Comparison of ENCODE assay signal across 8 mouse cellular contexts in the genomic region with DNA sequence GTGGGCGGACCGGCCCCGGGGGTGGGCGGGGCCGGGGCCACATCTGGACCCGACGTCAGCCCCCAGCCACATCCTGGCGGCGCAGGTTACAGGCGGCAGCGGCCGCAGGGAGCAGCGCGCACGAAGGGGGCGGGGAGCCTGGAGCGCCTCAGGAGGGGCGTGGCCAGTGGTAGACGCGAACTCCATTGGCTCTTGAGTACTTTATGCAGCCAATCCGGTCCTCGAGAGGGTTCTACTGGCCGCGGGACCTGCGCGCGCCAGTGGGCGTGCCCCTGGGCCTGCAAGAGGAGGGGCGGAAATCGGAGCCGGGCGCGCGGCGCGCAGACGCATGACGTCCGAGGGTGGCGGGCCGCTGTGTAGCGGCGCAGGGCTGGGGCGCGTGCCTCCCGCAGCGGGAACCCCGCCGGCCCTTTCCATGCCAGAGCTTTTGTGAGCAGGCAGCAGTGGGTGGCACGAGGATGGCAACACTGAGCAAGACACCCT. TPM values are rescaled to one million over a fixed set of nuclear protein-coding genes. Genes with fewer than 3 reads are reported as not detected.
DNase-seq lines count a peak whose midpoint lies in the region; ATAC-seq and TF ChIP-seq lines count a peak whose summit lies in the region.

A gene (minus strand): TSS at position 2 of the 483 bp plus-strand sequence.

- ATAC-seq in frontal cortex, adult (ENCODE audit: low TSS enrichment), result peak; percentile 82
- peak; percentile 80 for ATAC-seq in lung, postnatal 0 days

- H3K27ac ChIP-seq in hindbrain, embryonic 10.5 days, result peak within 1 kb of the TSS; percentile 99
- H3K27ac ChIP-seq in lung, postnatal 0 days (ENCODE audit: low read length), result peak within 1 kb of the TSS; percentile 100

- no peaks in the 10 kb centered on the region for H3K9me3 ChIP-seq in hindbrain, embryonic 10.5 days
- no peaks in the 10 kb centered on the region for H3K9me3 ChIP-seq in lung, postnatal 0 days (ENCODE audit: low read length)

- peaks cover 40% of the 10 kb centered on the region for H3K4me1 ChIP-seq in hindbrain, embryonic 10.5 days (replicated peaks)
- H3K4me1 ChIP-seq in lung, postnatal 0 days (ENCODE audit: insufficient read depth, low read depth, low read length), result peaks cover 9% of the 10 kb centered on the region; the same call in 1 of the 2 replicates

- peak within 1 kb of the TSS; percentile 100 for H3K9ac ChIP-seq in lung, postnatal 0 days (replicated peaks; ENCODE audit: low read depth)

- peak within 1 kb of the TSS; percentile 97 for H3K4me3 ChIP-seq in hindbrain, embryonic 10.5 days
- peak within 1 kb of the TSS; percentile 99 for H3K4me3 ChIP-seq in lung, postnatal 0 days (ENCODE audit: low read depth, low read length)

- H3K36me3 ChIP-seq in hindbrain, embryonic 10.5 days, result no peaks in the 10 kb centered on the region
- no peaks in the 10 kb centered on the region for H3K36me3 ChIP-seq in lung, postnatal 0 days (ENCODE audit: insufficient read depth, low read length)

- H3K27me3 ChIP-seq in hindbrain, embryonic 10.5 days (ENCODE audit: insufficient read depth, poor library complexity, severe bottlenecking), result peaks cover 21% of the 10 kb centered on the region; the same call in 1 of the 2 replicates
- no peaks in the 10 kb centered on the region for H3K27me3 ChIP-seq in lung, postnatal 0 days (replicated peaks; ENCODE audit: insufficient read depth, low read length)

- TF ChIP-seq EP300 in lung, postnatal 0 days (IDR thresholded peaks at IDR 0.05), result no peak

- DNase-seq in MEL-GATA-1-ER (ENCODE audit: extremely low read depth, low read depth), result peak; percentile 99
- DNase-seq in cerebellum, adult 9-10 months, result peak; percentile 98
- DNase-seq in hindbrain, embryonic 10.5 days (ENCODE audit: low spot score), result peak; percentile 98
- DNase-seq in layer of hippocampus, adult 9-11 months, result peak; percentile 100
- peak; percentile 100 for DNase-seq in lung, postnatal 0 days (ENCODE audit: low spot score)
- peak; percentile 90 for DNase-seq in ovary, postnatal 14 days (ENCODE audit: low spot score)
- DNase-seq in thymus, postnatal 14 days, result peak; percentile 99

- H3K4me2 ChIP-seq in lung, postnatal 0 days (replicated peaks; ENCODE audit: low read depth, low read length), result peak within 1 kb of the TSS; percentile 90

- WGBS in hindbrain, embryonic 10.5 days, result under 1% methylated on average over 50 of the region's 50 CpGs
- WGBS in lung, postnatal 0 days, result under 1% methylated on average over 39 of the region's 50 CpGs

- no peak for TF ChIP-seq CTCF in lung, postnatal 0 days (IDR thresholded peaks at IDR 0.05)

RNA-seq across cellular contexts. Expression of the gene that starts here (rescaled TPM):
- 31.7 and 33.4 TPM in 2 replicates for polyA plus RNA-seq in hindbrain, embryonic 10.5 days (2016; fragmentation: Nextera tagmentation; extraction: Ambion mirVana)
- 78.2 and 89.0 TPM in 2 replicates for polyA plus RNA-seq in lung, postnatal 0 days (2015; fragmentation: Nextera tagmentation; extraction: Ambion mirVana)

Comparison
In these comparisons a context has a peak if more than half of its experiments do, and no peak if none do; other contexts are left out.
1. Peak in every context shown above with its lines: DNase-seq, ATAC-seq, H3K4me3 ChIP-seq and H3K27ac ChIP-seq.